Mouse (Mus musculus) liver, embryonic 14.5 days (tissue): ENCODE measurements around the gene Olfr104-ps. TPM values are rescaled to one million over a fixed set of nuclear protein-coding genes. Genes with fewer than 3 reads are reported as not detected.

Experiments
- ATAC-seq: fragments of 200-750 bp; cut with Nextera tagmentation; 2 replicates; pipeline ENCODE4 v1.8.0; 2017; ENCODE audit warnings: moderate number of reproducible peaks, mild to moderate bottlenecking, moderate library complexity; ENCODE audit not compliant: insufficient read depth
- DNase-seq, 3 experiments: peaks; one replicate each; pipeline ENCODE4 v3.0.0-alpha.2; 2012 to 2013; ENCODE audit warnings: low read depth in 3 of 3, low spot score in 3 of 3
- H3K27ac ChIP-seq: fragments of 300-500 bp; sonication (generic); 2 replicates; pipeline ENCODE4 v1.5.1; 2014; ENCODE audit warnings: moderate library complexity, mild to moderate bottlenecking, control low read depth, inconsistent platforms
- H3K27me3 ChIP-seq: fragments of 300-500 bp; sonication (generic); 2 replicates; pipeline ENCODE4 v1.6.1; 2014; ENCODE audit warnings: mild to moderate bottlenecking, low read length, moderate library complexity; ENCODE audit not compliant: control insufficient read depth, insufficient read depth
- H3K36me3 ChIP-seq: fragments of 300-500 bp; sonication (generic); replicated peaks from 2 replicates; pipeline ENCODE4 v1.6.1; 2014; ENCODE audit warnings: low read depth; ENCODE audit not compliant: control insufficient read depth, insufficient read depth
- H3K4me1 ChIP-seq, 2 experiments: fragments of 200-500 bp in 1 of 2; fragments of 300-500 bp in 1 of 2; sonication (generic) in 1 of 2; replicated peaks; 2 replicates each; pipeline ENCODE4 v1.6.1; 2012 to 2014; ENCODE audit warnings: antibody characterized with exemption in 1 of 2, inconsistent platforms in 1 of 2, low read length in 1 of 2; ENCODE audit not compliant: control insufficient read depth in 2 of 2, insufficient read depth in 2 of 2
- H3K4me2 ChIP-seq: fragments of 300-500 bp; sonication (generic); 2 replicates; pipeline ENCODE4 v1.6.1; 2014; ENCODE audit warnings: low read depth, mild to moderate bottlenecking, control low read depth, moderate library complexity
- H3K4me3 ChIP-seq, 2 experiments: fragments of 200-500 bp in 1 of 2; fragments of 300-500 bp in 1 of 2; sonication (generic) in 1 of 2; 2 replicates each; pipeline ENCODE4 v1.5.1; 2012 to 2014; ENCODE audit warnings: low read depth in 2 of 2, low read length in 2 of 2, mild to moderate bottlenecking in 2 of 2, control low read depth in 1 of 2, inconsistent platforms in 1 of 2, moderate library complexity in 1 of 2; ENCODE audit not compliant: insufficient read depth in 1 of 2
- H3K9ac ChIP-seq: fragments of 300-500 bp; sonication (generic); replicated peaks from 2 replicates; pipeline ENCODE4 v1.6.1; 2014; ENCODE audit warnings: mild to moderate bottlenecking, control low read depth, moderate library complexity
- H3K9me3 ChIP-seq: fragments of 300-500 bp; sonication (generic); 2 replicates; pipeline ENCODE4 v1.6.1; 2016; ENCODE audit warnings: low read length, mixed read lengths; ENCODE audit not compliant: control insufficient read depth
- CTCF ChIP-seq: IDR thresholded peaks from 2 replicates; pipeline ENCODE4 v1.5.1; 2016; ENCODE audit warnings: antibody characterized with exemption, low read depth, control low read depth
- EP300 ChIP-seq: IDR thresholded peaks from 2 replicates; pipeline ENCODE4 v1.6.1; 2016; ENCODE audit warnings: antibody characterized with exemption, low read depth
- WGBS: fragments of 180-500 bp; shearing (Covaris S2); extraction: QIAGEN DNeasy Blood & Tissue Kit; methylation state at CpG from one replicate; pipeline ENCODE4 v1.1.7; 2014; ENCODE audit not compliant: insufficient replicate concordance; 5-methylcytosine and 5-hydroxymethylcytosine counted together
- polyA plus RNA-seq, 2 experiments: library from polyadenylated mRNA; depleted of rRNA in 1 of 2; stranded (reverse) in 1 of 2; unstranded in 1 of 2; fragments of >200 nt; fragmentation: Nextera tagmentation in 1 of 2; extraction: Ambion mirVana in 1 of 2; gene quantifications; 2 replicates each; pipeline versions ENCODE4 v1.2.1 to v1.2.3; 2012 to 2014

The Olfr104-ps gene
- polyA plus RNA-seq, 2 experiments = not detected

DNA sequence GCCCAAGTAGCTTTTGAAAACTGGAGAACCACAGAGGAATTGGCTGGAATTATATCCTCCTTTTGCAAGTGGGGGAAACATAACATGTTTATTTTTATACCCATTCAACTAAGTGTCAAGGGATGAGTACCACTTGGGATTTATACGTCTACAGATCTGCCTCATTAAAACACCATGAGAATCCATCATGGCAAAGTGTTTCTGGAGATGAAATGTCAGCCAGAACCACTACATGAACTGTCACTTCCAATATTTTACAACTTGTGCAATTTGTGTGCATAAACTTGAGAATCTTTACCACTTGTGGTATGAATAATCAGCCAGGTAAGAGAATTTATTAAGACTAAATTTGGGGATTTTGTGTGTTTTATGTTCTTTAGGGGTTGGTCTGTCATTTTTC, 30.7 kb downstream of the Olfr104-ps start, which contains the start of gene Olfr106-ps:
Gene Olfr106-ps (plus strand): TSS at position 301 of the 400 bp plus-strand sequence.
- Histone ChIP-seq H3K27ac (no peak within 1 kb of the TSS), H3K36me3 (no peaks in the 10 kb centered on the region), H3K9me3 (no peaks in the 10 kb centered on the region), H3K4me2 (no peak within 1 kb of the TSS), H3K4me3 (no peak within 1 kb of the TSS), H3K9ac (no peak within 1 kb of the TSS), H3K27me3 (no peaks in the 10 kb centered on the region), H3K4me1 (no peaks in the 10 kb centered on the region)
- TF ChIP-seq EP300 (no peak), CTCF (no peak)
- DNase-seq (no peak), ATAC-seq (no peak)
- 47% methylated on average over 1 of the region's 1 CpGs for WGBS

DNA sequence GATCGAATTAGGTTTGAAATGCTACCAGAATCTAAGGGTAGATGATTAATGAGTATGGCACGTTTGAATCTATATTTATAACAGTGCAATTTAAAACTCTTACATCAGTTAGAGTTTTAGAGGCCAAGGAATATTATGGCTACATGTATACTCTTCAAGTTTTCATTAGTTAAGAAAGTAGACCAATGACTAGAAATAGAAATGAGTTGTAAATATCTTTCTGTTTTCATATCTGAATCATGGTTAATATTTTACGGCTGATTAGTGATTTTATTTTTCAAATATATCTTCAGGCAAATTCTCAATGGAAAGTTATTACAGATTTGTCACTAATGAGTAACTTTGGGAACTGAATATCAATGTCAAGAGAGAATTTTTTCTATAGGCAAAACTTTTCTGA, 39.5 kb downstream of the Olfr104-ps start, which contains the start of gene Olfr107:
Gene Olfr107 (plus strand): TSS at position 301 of the 400 bp plus-strand sequence.
- H3K36me3 ChIP-seq = no peaks in the 10 kb centered on the region
- 59% methylated on average over 3 of the region's 3 CpGs for WGBS
- H3K27ac ChIP-seq = no peak within 1 kb of the TSS
- no peaks in the 10 kb centered on the region for H3K9me3 ChIP-seq
- no peak within 1 kb of the TSS for H3K9ac ChIP-seq
- no peaks in the 10 kb centered on the region for H3K4me1 ChIP-seq
- TF ChIP-seq EP300 (no peak), CTCF (no peak)
- H3K4me3 ChIP-seq = no peak within 1 kb of the TSS
- ATAC-seq = no peak
- no peak for DNase-seq
- no peaks in the 10 kb centered on the region for H3K27me3 ChIP-seq
- H3K4me2 ChIP-seq = no peak within 1 kb of the TSS

DNA sequence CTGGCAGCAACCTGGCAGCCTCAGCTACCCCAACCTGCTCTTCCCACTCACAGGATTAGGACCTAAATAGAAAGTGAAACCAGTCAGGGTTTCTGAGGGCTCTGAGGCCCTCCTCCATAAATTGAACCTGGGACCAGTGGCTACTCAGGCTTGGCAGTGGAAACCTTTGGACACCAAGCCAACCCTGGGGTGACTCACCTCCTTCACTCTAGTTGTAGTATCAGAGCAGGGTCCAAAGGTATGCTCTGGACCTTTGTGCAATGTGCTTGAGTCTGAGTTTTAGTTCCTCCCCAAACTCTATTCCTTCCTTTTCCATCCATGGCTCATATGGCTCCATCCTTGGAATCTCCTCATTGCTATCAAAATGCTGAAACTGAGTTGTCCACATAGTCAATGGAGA, 54.0 kb downstream of the Olfr104-ps start:
- Histone ChIP-seq H3K27ac (no peak overlapping the region), H3K4me2 (no peak overlapping the region), H3K9me3 (no peaks in the 10 kb centered on the region), H3K27me3 (no peaks in the 10 kb centered on the region), H3K4me3 (no peak overlapping the region), H3K9ac (no peak overlapping the region), H3K36me3 (no peaks in the 10 kb centered on the region), H3K4me1 (no peaks in the 10 kb centered on the region)
- no peak for ATAC-seq
- DNase-seq = no peak
- TF ChIP-seq CTCF = no peak
- no peak for TF ChIP-seq EP300

Other genes with a start within 250 kb of the Olfr104-ps start
- not detected in 2 replicates for gene Olfr92, start 239.5 kb upstream of the Olfr104-ps start, polyA plus RNA-seq (2012; rRNA removed)
- gene Olfr92, start 239.5 kb upstream of the Olfr104-ps start, polyA plus RNA-seq (2014; fragmentation: Nextera tagmentation; extraction: Ambion mirVana) = not detected in 2 replicates
- gene Olfr93, start 198.1 kb upstream of the Olfr104-ps start, polyA plus RNA-seq (2012; rRNA removed) = not detected in 2 replicates
- not detected in 2 replicates for gene Olfr93, start 198.1 kb upstream of the Olfr104-ps start, polyA plus RNA-seq (2014; fragmentation: Nextera tagmentation; extraction: Ambion mirVana)
- gene Ubd, start 165.7 kb upstream of the Olfr104-ps start, polyA plus RNA-seq (2012; rRNA removed) = not detected in 2 replicates
- not detected in 2 replicates for gene Ubd, start 165.7 kb upstream of the Olfr104-ps start, polyA plus RNA-seq (2014; fragmentation: Nextera tagmentation; extraction: Ambion mirVana)
- not detected in 2 replicates for gene Olfr94, start 158.6 kb upstream of the Olfr104-ps start, polyA plus RNA-seq (2012; rRNA removed)
- not detected in 2 replicates for gene Olfr94, start 158.6 kb upstream of the Olfr104-ps start, polyA plus RNA-seq (2014; fragmentation: Nextera tagmentation; extraction: Ambion mirVana)
- not detected in 2 replicates for gene Olfr95, start 146.5 kb upstream of the Olfr104-ps start, polyA plus RNA-seq (2012; rRNA removed)
- not detected in 2 replicates for gene Olfr95, start 146.5 kb upstream of the Olfr104-ps start, polyA plus RNA-seq (2014; fragmentation: Nextera tagmentation; extraction: Ambion mirVana)
- not detected in 2 replicates for gene Olfr96, start 139.4 kb upstream of the Olfr104-ps start, polyA plus RNA-seq (2012; rRNA removed)
- not detected in 2 replicates for gene Olfr96, start 139.4 kb upstream of the Olfr104-ps start, polyA plus RNA-seq (2014; fragmentation: Nextera tagmentation; extraction: Ambion mirVana)
- gene Olfr97, start 122.3 kb upstream of the Olfr104-ps start, polyA plus RNA-seq (2012; rRNA removed) = not detected in 2 replicates
- gene Olfr97, start 122.3 kb upstream of the Olfr104-ps start, polyA plus RNA-seq (2014; fragmentation: Nextera tagmentation; extraction: Ambion mirVana) = not detected in 2 replicates
- gene Olfr98, start 95.8 kb upstream of the Olfr104-ps start, polyA plus RNA-seq (2012; rRNA removed) = not detected in 2 replicates
- not detected in 2 replicates for gene Olfr98, start 95.8 kb upstream of the Olfr104-ps start, polyA plus RNA-seq (2014; fragmentation: Nextera tagmentation; extraction: Ambion mirVana)
- gene H2-M3, start 89.4 kb upstream of the Olfr104-ps start, polyA plus RNA-seq (2012; rRNA removed) = 0.67 and 0.76 TPM in 2 replicates
- 1.3 and 1.5 TPM in 2 replicates for gene H2-M3, start 89.4 kb upstream of the Olfr104-ps start, polyA plus RNA-seq (2014; fragmentation: Nextera tagmentation; extraction: Ambion mirVana)
- gene Olfr99, start 76.1 kb upstream of the Olfr104-ps start, polyA plus RNA-seq (2012; rRNA removed) = not detected in 2 replicates
- not detected in 2 replicates for gene Olfr99, start 76.1 kb upstream of the Olfr104-ps start, polyA plus RNA-seq (2014; fragmentation: Nextera tagmentation; extraction: Ambion mirVana)
- not detected in 2 replicates for gene Olfr101, start 55.3 kb upstream of the Olfr104-ps start, polyA plus RNA-seq (2012; rRNA removed)
- not detected in 2 replicates for gene Olfr101, start 55.3 kb upstream of the Olfr104-ps start, polyA plus RNA-seq (2014; fragmentation: Nextera tagmentation; extraction: Ambion mirVana)
- not detected in 2 replicates for gene Olfr102, start 42.5 kb upstream of the Olfr104-ps start, polyA plus RNA-seq (2012; rRNA removed)
- not detected in 2 replicates for gene Olfr102, start 42.5 kb upstream of the Olfr104-ps start, polyA plus RNA-seq (2014; fragmentation: Nextera tagmentation; extraction: Ambion mirVana)
- gene Olfr103, start 19.9 kb upstream of the Olfr104-ps start, polyA plus RNA-seq (2012; rRNA removed) = not detected in 2 replicates
- gene Olfr103, start 19.9 kb upstream of the Olfr104-ps start, polyA plus RNA-seq (2014; fragmentation: Nextera tagmentation; extraction: Ambion mirVana) = not detected in 2 replicates
- gene Olfr105-ps, start 19.5 kb downstream of the Olfr104-ps start, polyA plus RNA-seq (2012; rRNA removed) = not detected in 2 replicates
- gene Olfr105-ps, start 19.5 kb downstream of the Olfr104-ps start, polyA plus RNA-seq (2014; fragmentation: Nextera tagmentation; extraction: Ambion mirVana) = not detected in 2 replicates
- not detected in 2 replicates for gene Olfr106-ps, start 30.8 kb downstream of the Olfr104-ps start, polyA plus RNA-seq (2012; rRNA removed)
- gene Olfr106-ps, start 30.8 kb downstream of the Olfr104-ps start, polyA plus RNA-seq (2014; fragmentation: Nextera tagmentation; extraction: Ambion mirVana) = not detected in 2 replicates
- gene Olfr107, start 39.6 kb downstream of the Olfr104-ps start, polyA plus RNA-seq (2012; rRNA removed) = not detected in 2 replicates
- not detected in 2 replicates for gene Olfr107, start 39.6 kb downstream of the Olfr104-ps start, polyA plus RNA-seq (2014; fragmentation: Nextera tagmentation; extraction: Ambion mirVana)
- not detected in 2 replicates for gene Olfr108, start 85.9 kb downstream of the Olfr104-ps start, polyA plus RNA-seq (2012; rRNA removed)
- not detected in 2 replicates for gene Olfr108, start 85.9 kb downstream of the Olfr104-ps start, polyA plus RNA-seq (2014; fragmentation: Nextera tagmentation; extraction: Ambion mirVana)
- not detected in 2 replicates for gene Olfr109, start 99.3 kb downstream of the Olfr104-ps start, polyA plus RNA-seq (2012; rRNA removed)
- not detected in 2 replicates for gene Olfr109, start 99.3 kb downstream of the Olfr104-ps start, polyA plus RNA-seq (2014; fragmentation: Nextera tagmentation; extraction: Ambion mirVana)
- gene H2-M2, start 124.0 kb downstream of the Olfr104-ps start, polyA plus RNA-seq (2012; rRNA removed) = not detected in 2 replicates
- gene H2-M2, start 124.0 kb downstream of the Olfr104-ps start, polyA plus RNA-seq (2014; fragmentation: Nextera tagmentation; extraction: Ambion mirVana) = not detected in 2 replicates
- 0.02 TPM in 1 of 2 replicates, not detected in the other for gene Olfr110, start 132.9 kb downstream of the Olfr104-ps start, polyA plus RNA-seq (2012; rRNA removed)
- not detected in 2 replicates for gene Olfr110, start 132.9 kb downstream of the Olfr104-ps start, polyA plus RNA-seq (2014; fragmentation: Nextera tagmentation; extraction: Ambion mirVana)
- 0.03 and 0.04 TPM in 2 replicates for gene Olfr111, start 148.4 kb downstream of the Olfr104-ps start, polyA plus RNA-seq (2012; rRNA removed)
- gene Olfr111, start 148.4 kb downstream of the Olfr104-ps start, polyA plus RNA-seq (2014; fragmentation: Nextera tagmentation; extraction: Ambion mirVana) = 0.13 TPM in 1 of 2 replicates, not detected in the other
- not detected in 2 replicates for gene Olfr112, start 209.9 kb downstream of the Olfr104-ps start, polyA plus RNA-seq (2012; rRNA removed)
- not detected in 2 replicates for gene Olfr112, start 209.9 kb downstream of the Olfr104-ps start, polyA plus RNA-seq (2014; fragmentation: Nextera tagmentation; extraction: Ambion mirVana)
- gene Olfr113, start 218.1 kb downstream of the Olfr104-ps start, polyA plus RNA-seq (2012; rRNA removed) = not detected in 2 replicates
- gene Olfr113, start 218.1 kb downstream of the Olfr104-ps start, polyA plus RNA-seq (2014; fragmentation: Nextera tagmentation; extraction: Ambion mirVana) = not detected in 2 replicates
- not detected in 2 replicates for gene Olfr114, start 233.2 kb downstream of the Olfr104-ps start, polyA plus RNA-seq (2012; rRNA removed)
- not detected in 2 replicates for gene Olfr114, start 233.2 kb downstream of the Olfr104-ps start, polyA plus RNA-seq (2014; fragmentation: Nextera tagmentation; extraction: Ambion mirVana)